Mouse (Mus musculus): ENCODE data around the gene Myl4.
"Not testable (repeated sequence)": the region's sequence is repeated elsewhere in the genome, so short reads cannot be mapped to it uniquely, and the experiment has no call there.

Myl4 gene

DNA sequence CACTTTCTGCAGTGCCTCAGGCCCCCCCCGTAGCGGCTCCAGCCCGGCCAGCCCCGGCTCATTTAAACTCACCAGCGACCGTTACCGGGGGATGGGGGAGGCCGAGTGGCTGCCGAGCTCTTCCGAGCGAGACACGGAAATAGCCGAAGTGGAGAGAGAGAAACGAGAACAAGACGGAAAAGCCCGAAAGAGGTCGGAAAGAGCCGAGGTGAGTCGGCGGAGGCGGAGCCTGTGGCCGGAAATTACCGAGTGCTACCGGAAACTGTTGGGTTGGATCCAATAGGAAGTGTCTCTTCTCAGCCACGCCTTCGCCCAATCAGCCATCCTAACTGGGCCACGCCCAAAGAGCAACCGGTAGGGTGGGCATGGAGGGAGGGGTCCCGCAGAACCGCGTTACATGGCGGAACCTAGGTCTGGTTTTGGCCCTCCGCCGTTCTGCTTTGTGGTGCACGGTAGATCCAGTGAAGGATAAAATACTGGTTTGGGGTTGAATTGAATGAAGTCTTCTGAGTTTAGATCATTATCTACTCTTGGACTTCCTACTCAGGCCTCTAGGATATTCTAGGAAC is at the start of gene Myl4, which contains the start of gene Cdc27:
Gene Myl4 (plus strand): TSS at position 258 of the 569 bp plus-strand sequence.
Gene Cdc27 (minus strand): TSS at position 215 of the 569 bp plus-strand sequence.
- DNase-seq (ENCODE audit: extremely low read depth, low read depth), result peak; percentile 91

DNA sequence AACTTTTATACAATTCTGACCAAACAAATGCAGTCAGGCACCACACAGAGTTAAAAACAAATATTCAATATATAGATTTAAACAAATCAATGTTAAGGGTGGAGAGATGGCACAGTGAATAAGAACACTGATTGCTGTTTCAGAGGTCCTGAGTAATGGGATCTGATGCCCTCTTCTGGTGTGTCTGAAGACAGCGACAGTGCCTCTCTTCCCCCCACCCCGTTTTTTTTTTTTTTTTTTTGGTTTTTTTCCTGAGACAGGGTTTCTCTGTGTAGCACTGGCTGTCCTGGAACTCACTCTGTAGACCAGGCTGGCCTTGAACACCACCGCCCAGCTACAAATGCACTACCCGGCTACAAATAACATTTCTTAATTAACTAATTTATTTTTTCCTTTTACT is 42.0 kb upstream of the Myl4 start:
- DNase-seq (ENCODE audit: extremely low read depth, low read depth), result no peak

DNA sequence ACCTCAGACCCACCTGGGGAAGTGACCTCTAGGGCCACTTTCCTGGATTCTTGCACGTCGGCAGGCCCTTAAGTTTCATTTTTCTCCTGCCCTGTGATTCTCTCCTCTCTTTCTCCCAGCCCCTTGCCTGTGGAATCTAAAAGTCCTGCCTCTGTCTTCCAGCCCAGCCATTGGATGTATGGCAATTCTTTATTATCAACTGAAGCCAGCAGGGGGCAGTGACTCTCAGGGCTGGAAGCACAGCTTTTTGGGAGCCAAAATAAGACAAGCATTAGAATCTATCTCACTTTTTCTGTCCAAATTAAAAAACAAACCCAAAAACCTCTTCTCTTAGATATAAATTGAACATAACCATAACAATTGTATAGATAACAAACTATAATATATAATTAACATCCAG is 39.9 kb upstream of the Myl4 start:
- DNase-seq (ENCODE audit: extremely low read depth, low read depth), result peak; percentile 12

DNA sequence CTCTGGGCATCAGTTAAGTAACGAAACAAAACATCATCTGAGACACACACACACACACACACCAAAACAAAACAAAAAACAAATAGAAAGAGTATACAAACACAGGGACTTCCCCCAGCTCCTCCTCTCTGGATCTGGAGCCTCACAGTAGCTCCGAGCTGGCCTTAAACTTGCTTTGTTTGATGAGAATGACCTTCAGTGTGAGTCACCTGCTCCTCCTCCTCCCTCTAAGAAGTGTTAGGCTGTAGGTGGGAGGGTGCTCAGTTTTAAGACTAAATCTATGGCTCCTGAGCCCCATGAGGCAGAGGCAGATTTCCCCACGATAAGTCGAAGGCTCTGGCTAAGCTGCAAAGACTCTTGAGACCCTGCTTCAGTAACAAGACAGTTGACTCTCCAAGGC is 38.0 kb upstream of the Myl4 start:
- no peak for DNase-seq (ENCODE audit: extremely low read depth, low read depth)

DNA sequence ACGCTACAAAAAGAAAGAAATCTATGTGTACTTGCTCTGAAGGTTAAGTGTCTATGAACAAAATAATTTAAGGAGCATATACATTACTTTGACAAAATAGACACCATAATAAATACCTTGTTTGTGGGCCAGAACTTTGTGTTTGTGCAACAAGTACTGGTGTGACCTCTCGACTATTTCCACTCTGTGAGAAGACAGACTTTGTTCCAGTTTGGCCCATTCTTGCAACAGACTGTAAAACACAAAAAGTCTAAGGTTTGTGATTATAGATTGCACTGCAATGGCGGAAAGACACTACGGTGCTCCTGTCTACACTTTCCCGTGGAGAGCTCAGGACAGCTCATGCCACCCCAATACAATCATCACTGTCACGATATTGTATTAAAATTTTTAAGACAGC is 24.5 kb upstream of the Myl4 start:
- no peak for DNase-seq (ENCODE audit: extremely low read depth, low read depth)

DNA sequence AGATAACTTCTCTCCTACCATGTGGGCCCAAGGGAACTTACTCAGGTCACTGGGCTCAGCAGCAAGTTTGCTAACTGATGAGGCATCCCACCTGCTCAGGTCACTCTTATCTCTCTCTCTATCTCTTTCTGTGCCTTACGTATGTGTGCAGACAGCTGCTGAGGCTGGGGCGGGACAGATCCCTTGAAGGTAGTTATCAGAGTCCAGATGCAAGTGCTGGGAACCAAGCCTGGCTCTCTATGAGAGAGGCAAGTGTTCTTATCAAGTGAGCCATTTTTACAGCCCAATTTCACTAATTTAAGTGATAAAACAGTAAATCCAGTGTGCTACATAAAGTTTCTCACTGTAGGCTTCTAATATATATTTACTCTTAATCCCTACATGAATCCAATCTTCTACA is 13.6 kb upstream of the Myl4 start:
- DNase-seq (ENCODE audit: extremely low read depth, low read depth), result no peak

DNA sequence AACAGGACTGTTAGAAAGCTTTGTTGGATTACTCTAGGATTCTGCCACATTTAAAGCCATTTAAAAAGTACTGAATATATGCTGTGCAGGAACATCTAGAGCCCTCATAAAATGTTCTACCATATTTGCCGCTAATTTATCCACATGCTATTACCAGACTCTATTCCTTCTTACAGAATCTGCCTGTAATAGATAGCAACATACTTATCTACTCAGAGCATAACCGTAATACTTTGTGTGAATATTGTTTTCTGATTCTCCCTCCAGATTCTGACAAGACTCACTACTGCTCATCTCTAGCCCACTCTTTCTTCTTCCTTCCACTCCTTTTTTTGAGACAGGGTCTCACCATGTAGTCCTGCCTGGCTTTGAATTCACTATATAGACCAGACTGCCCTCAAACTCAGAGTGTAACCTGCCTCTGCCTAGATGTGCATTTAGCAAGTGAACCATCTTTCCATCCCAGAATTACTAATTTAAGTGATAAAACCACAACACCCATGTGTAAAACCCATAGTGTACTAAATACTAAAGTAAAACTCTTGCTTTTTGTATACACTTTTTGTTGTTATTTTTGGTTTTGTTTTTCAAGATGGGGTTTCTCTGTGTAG is 12.4 kb upstream of the Myl4 start:
- no peak for DNase-seq (ENCODE audit: extremely low read depth, low read depth)

DNA sequence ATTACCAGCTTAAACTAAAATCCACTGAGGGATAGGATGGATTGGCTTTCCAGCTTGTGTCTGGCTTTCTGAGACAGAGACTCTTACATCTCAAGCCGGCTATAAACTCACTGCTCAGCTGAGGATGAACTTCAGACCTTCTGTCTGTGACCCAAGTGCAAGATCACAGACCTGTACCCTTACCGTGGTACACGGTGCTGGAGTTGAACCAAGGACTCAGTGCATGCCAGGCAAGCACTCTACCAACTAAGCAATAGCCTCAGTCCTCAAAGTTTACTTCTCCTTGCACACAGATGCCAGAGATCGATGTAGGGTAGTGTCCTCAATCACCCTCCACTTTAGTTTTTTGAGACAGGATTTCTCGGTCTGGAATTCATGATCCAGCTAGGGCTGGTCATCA is 10.7 kb upstream of the Myl4 start:
- DNase-seq (ENCODE audit: extremely low read depth, low read depth), result no peak

DNA sequence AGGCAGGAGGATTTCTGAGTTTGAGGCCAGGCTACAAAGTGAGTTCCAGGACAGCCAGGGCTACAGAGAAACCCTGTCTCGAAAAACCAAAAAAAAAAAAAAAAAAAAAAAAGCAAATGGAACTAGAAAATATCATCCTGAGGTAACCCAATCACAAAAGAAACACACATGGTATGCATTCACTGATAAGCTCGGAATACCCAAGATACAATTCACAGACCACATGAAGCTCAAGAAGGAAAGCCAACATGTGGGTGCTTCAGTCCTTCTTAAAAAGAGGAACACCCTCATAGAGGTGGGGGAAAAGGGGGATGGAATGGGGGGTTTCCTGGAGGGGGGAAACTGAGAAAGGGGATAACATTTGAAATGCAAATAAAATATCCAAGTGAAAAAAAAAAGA is 7.1 kb upstream of the Myl4 start:
- peak; percentile 84 for DNase-seq (ENCODE audit: extremely low read depth, low read depth)

DNA sequence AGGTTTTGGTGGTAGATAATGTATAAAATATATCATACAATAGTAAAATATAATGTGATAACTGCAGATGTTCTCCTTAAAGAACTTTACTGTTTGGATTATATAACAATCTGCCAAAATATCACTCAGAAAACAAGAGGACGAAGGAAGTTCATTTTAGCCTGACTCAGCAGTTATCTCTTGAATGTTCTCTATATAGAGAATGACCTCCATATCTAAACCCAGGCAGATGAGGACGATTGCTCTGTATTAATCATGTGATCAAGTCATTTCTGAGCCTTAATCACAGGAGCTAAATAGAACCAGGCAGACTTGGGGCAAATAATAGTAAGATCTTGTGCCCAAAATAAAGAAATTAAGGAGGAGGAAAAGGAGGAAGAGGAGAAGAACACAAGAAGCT is 6.0 kb upstream of the Myl4 start:
- no peak for DNase-seq (ENCODE audit: extremely low read depth, low read depth)

DNA sequence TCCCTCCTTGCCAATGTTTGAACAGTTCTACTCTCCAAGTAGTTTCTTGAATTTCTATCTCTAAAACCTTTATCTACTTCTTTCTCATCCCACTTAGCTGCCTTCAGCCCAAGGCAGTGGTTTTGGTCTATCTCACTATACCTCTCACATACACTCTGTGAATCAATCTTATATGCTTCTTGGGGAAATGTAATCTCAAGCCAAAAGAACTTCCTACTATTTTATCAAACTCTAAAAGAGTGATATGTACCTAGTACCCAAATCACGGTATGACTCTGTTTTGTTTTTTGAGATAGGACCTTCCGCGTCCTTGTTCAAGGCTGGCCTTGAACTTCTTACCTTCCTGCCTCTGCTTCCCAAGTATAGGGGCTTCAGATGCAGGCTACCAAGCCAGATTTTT is 3.0 kb upstream of the Myl4 start:
- DNase-seq (ENCODE audit: extremely low read depth, low read depth), result no peak

DNA sequence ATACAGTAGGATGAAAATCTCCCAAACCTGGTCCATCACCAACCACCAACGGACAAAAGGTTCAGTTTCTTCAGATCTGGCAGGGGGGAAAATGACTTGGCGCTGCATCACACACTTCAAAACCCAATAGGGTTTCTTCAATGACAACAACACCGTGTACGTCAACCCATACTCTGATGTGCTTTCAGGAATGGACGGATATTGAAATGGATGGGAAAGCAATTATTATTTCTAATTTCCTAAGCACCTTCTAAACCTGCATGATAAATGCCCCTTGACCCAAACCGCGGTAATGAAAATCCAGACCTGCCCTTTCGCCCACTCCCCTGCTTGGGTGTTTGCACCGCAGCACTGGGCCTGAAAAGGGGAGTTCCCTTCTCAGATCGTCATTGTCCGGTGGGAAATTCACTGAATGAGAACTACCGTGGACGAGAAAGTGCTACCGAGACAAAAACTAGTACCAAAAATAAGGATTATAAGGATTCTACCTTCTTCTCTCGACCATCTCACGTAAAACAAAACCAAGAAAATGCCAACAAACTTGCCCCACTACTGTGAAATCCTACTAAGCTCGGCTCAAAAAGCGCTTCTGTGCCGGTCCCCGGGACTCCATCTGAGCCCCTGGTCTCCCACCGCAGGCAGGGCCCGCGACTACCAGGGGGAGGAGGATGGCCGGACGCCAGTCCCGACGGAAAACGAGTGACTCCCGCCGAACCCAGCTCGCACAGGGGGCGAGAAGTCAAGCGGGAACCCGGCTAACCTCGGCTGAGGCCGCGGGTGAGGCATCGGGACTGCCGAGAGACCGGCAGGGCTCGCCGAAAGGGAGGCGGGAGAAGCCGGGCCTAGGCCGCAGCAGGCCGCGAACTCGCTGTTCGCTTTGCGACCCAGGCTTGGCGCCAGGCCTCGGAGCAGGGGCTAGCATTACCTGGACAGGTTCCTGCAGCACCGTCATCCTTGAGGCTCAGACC is 741 bp upstream of the Myl4 start:
- no peak for DNase-seq (ENCODE audit: extremely low read depth, low read depth)

DNA sequence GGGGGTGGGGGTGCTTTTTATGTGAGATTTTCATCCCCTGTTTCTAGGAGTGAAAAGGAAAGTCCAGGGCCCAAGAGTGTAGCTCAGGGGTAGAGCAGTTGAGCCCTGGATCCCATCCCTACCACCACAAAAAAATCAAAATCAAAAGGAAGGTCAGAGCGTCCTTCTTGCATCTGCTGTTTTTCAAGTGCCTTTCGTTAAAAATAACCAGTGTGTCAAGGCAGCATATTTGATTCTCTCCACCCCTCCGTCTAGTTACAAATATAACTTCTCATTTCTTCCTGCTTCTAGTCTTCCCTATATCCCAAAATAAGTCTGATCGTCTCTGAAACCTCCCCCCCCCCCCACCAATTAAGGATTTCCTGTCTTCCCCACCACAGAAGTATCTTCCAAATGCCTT is 7.6 kb downstream of the Myl4 start:
- no peak for DNase-seq (ENCODE audit: extremely low read depth, low read depth)

DNA sequence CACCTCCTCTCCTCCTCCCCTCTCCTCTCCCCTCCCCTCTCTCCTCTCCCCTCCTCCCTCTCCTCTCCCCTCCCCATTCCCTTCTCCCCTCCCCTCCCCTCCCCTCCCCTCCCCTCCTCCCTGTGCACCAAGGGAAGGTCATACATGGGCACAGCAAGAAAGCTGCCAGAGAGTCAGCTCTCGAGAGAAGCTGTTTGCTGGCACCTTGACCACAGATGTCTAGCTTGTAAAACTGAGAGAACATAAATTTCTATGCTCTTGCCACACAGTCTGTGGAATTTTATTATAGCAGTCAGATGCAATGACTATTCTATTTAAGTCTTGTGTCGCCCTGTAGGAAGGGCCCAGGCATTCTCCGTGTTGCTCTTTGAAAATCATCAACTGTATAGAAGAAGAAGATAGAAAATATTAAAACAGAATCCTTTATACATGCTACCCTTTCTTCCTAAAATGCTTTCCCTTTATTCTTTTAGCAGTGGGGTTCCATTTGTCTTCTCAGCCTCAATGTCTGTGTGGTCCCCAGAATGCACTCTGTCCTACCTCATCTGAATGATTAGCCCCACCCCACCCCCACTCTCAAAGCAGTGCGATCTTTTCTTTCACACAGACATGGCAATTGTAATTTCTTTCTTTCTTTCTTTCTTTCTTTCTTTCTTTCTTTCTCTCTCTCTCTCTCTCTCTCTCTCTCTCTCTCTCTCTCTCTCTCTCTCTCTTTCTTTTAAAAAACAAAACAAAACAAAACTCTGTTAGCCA is 8.4 kb downstream of the Myl4 start:
- DNase-seq (ENCODE audit: extremely low read depth, low read depth), result no peak

DNA sequence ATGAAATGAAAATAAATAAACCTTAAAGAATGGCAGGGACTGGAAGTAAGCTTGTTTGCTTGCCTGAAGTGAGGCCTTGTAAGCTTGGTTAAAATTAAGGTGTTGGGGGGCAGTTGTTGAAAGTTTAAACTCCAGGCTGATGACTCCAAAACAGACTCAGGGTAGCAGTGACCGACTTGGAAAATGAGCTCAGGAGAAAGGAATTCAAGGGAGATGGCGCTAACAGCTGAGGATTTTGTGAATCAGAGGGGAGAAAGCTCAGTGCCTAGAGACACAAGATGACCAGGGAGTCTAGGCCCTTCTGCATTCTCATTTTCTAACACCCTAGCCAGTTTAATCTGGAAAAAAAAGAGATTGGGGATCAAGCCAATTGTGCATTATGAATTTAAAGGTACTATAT is 10.5 kb downstream of the Myl4 start:
- DNase-seq (ENCODE audit: extremely low read depth, low read depth), result no peak

DNA sequence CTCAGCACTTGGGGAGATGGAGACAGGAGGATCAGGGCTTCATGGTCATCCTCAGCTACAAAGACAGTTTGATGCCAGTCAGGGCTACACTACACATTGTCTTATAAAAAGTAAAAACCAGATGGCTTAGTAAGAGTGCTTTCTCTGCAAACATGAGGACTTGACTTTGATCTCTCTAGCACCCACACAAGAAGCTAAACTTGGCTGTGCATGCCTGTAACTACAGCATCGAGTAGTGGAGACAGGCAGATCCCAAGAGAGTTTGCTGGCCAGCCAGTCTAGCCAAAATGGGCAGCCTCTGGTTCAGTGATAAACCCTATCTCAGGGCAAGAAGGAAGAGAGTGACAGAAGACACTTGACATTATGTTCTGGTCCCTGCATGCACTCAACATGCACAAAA is 13.0 kb downstream of the Myl4 start:
- DNase-seq (ENCODE audit: extremely low read depth, low read depth), result no peak

DNA sequence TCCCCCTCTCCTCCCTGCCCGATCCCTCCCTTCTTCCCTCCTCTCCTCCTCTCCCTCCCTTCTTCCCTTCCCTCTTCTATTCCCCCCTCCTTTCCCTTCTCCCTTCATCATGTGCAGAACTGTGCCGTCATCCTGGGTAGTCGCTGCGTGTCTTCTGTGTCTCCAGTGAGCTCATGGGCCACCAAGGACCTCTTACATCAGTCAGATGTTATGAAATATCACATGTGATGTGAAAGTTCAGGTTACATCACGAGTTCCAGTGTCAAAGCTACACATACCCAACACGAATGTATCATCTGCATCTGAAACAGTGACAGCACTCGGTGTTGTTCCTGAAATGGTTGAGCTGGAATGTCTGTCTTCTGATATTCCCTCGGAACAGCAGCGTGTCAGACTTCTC is 14.7 kb downstream of the Myl4 start:
- DNase-seq (ENCODE audit: extremely low read depth, low read depth), result no peak

DNA sequence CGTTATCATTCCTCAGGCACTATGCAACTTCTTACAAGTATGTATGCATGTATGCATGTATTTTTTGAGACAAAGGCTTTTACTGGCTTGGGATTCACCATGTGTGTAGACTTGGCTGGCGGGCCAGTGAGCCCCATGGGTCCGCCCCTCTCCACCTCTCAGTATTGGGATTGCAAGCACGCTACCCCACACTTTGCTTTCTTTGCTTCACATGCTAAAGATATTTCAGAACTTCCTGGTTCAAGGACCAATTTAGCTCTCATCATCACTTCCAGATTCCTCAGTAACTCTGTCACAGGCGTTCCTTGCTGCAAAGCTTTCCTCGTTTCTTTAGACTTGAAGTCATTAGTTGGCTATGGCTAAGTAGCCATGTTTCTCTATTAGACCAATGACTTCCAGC is 15.6 kb downstream of the Myl4 start:
- DNase-seq (ENCODE audit: extremely low read depth, low read depth), result no peak

DNA sequence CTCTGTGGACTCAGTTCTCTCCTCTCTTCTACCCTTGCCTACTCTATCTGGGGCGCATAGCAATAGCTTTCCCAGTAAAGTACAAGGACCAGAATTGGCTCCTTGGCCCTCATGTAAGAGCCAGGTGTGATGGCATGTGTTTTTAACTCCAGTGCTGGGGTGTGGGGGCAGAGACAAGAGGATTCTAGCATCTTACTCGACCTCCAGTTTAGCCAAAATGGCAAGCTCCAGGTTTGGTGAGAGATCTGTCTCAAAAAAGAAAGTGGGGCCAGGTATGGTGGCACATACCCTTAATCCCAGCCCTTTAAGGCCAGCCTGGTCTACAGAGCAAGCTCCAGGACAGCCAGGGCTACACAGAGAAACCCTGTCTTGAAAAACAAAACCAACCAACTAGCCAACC is 16.3 kb downstream of the Myl4 start:
- DNase-seq (ENCODE audit: extremely low read depth, low read depth), result no peak

DNA sequence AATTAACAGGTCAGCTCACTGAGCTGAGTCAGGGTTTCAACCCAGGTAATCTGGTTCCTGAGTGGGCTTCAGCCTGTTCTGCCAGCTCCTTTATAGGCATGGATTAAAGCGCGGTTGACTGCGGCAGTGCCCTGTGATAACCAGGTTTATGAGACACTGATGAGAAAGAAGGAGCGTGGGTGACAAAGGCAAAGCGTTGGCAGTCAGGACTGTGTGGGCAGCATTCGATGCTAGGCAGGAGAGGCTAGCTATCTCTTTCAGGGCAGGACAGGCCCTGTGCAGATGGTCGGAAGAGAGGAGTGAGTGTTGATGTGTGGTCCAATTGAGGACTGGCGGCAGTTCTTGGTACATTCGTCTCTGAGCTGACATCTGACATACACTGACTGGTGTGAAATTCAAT is 17.3 kb downstream of the Myl4 start:
- no peak for DNase-seq (ENCODE audit: extremely low read depth, low read depth)

DNA sequence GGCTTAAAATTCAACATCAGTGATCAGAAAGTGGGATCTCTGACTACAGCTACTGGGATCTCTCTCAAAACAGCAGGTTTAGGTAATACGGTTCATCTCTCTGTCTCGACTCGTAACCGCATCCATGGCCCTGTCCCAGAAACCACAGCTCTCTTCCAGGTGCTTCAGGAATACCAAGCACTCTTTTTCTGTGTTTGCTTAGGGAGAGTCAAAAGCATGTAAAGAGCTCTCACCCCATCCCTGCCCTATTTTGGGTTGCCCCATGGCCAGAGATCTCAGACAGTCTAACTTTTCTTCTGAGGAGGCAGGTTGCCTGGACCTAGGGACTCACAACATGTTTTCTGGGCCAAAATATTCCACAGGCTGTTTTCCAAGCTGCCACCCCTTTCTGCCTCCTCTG is 17.9 kb downstream of the Myl4 start:
- no peak for DNase-seq (ENCODE audit: extremely low read depth, low read depth)

DNA sequence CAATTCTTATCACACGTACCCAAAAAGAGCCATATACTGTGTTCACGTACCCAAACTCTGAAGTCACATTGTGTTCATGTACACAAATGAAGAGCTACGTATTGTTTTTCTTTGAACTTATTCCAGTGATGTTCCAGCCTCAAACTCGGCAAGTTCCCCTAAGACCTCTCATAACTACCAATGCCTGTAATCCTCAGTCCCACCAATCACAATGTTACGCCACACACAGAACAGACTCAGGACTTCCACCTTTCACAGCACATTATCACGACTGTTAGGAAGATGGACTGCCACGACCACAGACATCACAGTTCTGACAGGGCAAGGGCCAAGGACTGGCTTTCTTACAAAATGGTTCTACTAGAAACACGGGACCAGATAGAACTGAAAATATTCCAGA is 20.1 kb downstream of the Myl4 start:
- not testable (repeated sequence) for DNase-seq (ENCODE audit: extremely low read depth, low read depth)
